Mouse (Mus musculus) kidney, adult 9 months (tissue): ENCODE data around the gene Tenm4.

Source experiments
- DNase-seq: peaks from one replicate; pipeline ENCODE4 v3.0.0; 2022

Gene Tenm4

DNA sequence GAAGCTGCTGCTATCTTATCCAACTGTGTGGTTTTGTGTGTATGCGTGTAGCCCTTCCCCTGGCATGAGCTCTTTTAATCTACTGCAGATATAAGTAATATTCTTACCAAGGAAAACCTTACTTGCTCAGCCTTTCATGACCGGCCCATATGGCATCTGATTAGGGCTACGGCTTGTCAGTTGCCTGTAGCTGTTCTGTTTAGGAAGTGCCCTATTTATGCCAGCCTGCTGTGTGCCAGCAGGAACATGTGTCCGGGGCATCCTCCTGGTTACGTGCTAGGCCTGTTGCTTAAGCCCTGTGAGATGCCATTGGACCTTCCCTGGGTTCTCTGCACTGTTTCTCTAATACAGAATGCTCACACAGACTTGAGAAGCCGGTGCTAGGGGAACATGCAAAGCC lies 655.1 kb downstream of the Tenm4 start:
- no peak for DNase-seq

DNA sequence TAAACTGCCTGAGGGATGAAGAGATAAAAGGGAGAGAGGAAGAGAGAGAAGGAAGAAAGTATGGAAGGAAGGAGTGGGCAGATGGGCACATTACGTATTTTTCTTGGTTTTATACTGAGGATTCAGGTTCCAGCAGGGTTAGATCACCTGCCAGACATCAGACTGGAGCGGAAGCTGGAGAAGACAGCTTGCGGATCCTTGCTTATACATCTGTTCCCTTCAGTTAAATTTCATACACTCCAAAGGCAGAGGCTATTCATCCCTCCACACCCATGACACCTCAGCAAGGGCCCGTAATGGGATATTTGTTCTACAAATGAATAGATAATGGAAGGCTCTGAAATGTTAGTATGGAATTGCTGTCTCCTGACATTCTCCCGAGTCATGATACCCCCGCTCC lies 655.6 kb downstream of the Tenm4 start:
- DNase-seq: no peak

DNA sequence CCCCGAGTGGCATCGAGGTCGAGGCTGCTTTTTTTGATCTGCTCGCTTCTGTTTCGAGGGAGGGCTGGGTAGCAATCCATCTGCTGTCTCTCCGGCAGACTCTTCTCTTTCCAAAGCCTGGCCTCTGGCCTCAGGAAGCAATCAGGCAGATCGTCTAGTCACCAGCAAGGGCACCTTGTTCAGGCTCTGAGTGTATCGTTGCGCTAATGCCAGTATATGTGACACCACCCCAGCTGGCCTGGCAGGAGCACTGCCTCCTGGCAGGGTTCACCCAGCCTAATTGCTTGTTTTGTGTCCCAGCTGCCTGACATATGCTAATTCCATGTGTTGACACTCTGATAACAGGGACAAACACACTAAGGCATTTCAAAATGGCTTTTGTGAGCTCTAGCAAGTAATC lies 661.5 kb downstream of the Tenm4 start:
- peak; percentile 23 for DNase-seq

DNA sequence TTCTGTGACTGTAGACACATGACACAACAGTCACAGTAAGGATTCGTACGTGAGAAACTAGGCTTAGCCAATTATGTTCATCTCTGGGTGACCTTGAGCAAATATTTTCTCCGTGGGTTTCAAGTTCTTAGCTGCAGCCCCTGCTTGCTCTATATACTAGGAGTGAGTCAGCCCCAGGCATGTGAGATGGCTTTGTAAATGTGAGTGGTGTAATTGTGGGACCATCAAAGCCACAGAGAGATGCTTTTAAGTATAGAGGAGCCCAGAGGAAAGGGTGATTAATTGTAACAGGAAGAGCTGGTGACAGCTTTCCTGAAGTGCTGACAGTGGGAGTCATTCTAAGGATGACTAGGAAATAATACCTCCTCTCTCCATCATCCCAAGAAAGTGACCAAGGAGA lies 662.0 kb downstream of the Tenm4 start:
- DNase-seq: no peak

DNA sequence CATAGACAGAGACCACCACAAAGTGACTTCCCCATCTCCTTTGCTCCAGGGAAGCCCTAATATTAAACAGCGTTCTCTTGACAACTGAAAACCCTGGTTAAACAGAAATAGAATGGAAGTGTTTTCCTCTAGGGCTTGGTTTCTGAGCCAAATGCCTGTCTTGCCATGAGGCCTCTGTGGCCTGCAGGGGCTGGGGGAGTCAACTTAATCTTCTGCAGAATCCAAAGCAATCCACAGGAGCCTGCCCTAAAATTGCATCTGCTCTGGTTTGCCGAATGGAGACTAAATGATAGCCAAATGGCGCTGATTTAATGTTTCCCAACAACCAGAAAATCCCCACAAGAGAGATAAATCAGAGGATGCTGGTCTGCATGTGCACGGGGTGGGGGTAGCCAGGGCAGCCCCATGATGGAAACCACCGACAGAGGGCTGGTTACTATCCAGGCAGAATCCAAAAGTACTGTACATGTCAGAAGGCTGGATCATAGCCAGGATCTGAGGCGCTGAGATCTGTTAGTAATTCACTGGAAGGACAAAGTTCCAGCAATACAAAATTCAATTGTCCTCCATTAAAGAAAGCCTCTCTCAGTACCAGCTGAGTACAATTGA lies 663.7 kb downstream of the Tenm4 start:
- peak; percentile 50 for DNase-seq

DNA sequence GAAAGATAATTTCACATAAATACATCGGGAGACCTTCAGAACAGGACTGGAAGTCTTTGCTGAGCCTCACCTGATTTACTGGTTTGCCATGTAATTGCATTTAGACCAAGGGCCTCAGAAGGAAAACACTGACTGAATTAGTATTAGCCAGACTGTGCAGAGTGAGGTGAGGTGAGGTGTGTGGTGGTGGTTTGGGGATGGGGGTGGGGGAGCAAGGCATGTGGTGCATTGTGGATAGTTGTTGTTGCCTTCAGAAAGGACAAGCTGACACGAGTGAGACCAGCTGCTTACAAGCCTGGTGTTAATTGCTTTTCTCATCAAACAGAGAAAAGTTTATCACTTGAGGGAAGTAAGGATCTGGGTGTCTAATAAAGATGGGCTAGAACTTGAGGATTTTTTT lies 664.3 kb downstream of the Tenm4 start:
- no peak for DNase-seq

DNA sequence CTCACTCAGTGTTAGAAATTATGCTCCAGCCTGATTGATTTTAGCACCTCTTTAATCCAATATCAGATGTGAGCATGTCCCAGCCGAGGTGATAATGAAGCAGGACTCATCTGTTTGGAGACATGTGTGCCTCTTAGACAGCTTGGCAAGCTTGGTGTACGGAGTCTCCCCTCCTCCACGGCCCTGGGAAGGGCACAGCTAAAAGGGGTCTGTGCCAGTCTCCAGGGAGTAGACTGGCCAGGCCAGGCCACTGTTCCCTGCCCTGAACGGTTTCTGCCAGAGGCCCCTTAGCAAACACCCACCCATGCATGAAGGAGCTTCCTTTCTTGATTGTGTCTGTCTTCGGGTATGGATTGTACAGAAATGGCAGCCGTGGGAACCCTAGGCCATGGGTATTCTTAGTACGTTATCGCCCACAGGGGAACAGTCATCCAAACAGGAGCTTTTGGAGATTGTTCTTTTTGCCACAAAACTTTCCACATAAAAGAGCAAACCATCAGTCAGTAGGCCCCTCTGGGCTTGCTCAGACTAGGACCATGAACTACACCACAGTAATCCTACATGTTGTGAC lies 667.3 kb downstream of the Tenm4 start:
- no peak for DNase-seq

DNA sequence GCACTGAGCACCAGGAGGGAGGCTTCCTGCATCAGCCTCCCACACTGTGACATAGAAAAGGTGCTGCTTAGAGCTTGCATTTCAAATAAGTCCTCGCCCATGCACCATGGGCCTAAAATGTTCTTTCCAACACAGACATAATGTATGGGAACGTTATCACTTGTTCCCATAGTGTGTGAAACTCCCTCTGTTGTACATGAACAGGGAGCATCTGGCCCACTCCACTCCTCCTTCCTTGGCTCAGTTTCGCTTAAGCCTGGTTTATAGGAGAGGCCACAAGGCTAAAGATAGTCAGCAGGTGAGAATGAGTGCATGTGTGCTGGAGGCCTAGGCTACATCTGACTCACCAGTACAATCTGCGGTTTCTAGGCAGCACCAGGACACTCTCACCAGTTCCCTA lies 667.9 kb downstream of the Tenm4 start:
- no peak for DNase-seq

DNA sequence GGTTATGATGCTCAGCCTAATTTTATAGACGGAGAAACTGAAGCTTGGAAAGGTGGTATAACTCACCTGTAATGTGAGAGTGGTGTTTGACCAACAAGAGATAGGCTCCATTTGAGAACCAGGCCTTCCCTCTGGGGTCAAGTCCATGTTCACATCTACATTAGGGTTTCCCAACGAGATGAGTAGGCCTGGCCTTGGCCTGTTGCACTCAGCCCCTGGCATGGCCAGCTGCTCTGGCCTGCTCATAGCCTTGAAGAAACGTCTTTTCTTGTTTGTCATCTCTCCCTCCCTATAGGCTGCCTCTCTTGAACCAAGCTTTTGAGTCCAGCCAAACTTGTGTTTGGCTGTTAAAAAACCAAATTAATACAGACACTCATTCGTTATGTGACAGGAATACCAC lies 668.5 kb downstream of the Tenm4 start:
- no peak for DNase-seq

DNA sequence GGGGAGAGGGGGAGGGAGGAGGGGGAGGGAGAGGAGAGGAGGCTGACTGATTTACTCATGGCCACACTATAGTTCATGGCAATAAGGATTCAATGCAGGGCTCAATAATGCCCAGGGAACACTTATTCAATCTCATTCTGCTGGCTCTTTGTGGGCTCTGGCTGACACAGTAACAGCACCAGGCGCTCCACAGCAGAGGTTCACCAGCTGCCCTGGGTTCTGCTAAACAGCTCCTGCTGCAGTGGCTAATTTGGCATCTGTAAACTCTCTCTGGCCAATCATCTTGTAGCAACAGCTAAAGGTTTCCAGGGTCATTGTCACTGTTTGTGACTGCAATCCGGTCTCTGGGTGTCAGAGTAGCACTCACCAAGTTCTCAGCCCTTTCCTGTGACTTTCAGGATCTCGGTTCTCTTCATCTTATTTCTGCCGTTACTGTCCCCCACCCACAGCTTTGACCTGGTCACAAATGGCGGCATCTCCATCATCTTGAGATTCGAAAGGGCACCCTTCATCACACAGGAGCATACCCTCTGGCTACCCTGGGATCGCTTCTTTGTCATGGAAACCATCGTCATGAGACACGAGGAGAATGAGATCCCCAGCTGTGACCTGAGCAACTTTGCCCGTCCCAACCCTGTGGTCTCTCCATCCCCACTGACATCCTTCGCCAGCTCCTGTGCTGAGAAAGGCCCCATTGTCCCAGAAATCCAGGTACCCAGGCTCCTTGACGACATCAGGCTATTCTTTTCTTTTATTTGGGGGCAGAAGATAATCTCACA lies 671.6 kb downstream of the Tenm4 start:
- no peak for DNase-seq

DNA sequence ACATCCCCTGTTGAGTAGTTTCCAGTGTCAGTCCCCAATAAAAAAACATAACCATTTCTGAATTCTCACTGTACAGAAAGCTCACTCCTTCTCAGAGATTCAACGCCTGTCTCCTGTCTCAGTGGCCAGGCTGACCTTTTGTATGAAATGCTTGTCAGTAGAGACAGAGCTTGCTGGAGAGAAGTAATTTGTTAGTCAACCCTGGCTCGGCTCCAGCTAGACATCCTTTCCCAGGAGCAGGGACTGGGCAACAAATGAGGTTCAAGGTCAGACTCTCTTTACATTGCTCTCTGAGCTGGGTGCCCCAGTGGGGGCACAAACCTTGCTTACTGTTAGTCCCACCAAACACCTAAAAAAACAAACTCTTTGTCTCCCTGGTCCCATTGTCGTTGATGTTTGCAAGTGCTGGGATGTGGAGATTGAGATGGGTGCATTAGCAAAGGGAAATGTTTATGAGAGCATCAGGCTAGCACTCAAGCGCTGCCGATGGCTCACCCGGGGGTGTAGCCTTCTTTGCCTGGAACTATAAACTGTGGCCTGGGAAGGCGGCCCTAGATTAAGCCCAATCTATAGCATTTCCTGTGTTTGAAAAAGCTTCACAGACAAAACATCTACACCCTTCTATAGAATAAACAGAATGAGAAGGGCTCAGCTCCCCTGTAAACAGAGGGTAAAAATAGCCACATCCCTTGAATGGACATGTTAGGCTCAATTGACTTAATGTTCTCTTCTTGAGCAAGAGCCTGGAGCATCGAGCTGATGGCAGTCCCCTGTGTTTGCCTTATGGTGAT lies 673.3 kb downstream of the Tenm4 start:
- DNase-seq: no peak

DNA sequence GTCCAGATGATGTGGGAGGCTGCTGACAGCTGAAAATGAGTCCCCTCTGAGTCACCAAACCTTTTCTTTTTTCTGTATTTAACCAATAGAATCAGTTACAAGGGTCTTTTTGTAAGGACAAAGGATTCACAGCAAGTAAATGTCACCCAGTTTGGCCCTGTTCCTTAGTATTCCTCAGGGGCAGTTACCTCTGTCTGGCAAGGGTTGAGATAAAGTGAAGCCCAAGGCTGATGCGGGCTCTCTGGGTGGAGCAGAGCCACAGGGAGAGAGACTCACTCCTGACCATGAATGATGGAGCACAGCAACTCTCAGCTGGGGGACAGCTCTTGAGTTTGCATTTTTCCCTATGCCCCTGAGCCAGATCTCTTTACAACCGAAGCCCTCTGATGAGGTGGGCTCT lies 681.7 kb downstream of the Tenm4 start:
- no peak for DNase-seq

DNA sequence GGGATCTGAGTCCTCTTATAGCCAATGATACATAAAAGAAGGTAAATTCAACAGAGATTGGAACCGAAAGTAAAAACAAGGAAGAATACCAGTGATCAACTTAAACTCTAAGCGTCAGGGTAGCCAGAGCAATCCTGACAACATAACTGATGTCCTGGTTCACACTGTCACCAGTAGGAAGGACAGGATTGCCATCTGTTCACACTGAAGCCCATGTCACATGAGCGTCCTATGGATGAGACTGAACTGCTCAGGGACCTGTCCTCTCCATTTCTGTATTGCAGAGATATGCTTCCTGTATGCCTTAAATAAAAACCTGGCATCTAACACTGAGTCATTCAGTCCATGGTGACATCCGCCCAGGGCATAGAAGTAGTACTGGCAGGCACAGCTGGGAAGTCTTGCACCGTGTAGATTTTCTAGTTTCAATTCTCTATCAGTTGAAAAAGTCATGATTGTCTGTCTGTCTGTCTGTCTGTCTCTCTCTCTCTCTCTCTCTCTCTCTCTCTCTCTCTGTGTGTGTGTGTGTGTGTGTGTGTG lies 684.9 kb downstream of the Tenm4 start:
- no peak for DNase-seq

DNA sequence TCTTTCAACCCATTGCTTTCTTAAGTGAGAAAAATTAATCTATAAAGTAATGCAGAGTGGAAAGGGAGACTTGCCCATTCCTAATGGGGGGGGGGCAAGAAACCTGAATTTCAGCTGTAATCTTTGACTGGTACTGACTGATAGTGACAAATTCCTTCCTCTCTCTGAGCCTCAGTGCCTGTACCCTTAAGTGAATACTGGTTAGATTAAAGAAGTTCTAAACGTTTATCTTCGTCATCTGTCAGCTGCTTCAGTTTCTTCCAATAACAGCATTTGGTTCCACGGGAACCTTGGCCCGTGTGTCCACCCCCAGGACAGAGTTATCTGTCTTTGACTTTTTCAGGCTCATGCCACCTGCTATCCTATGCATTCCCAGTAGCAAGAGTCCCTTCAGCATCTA lies 685.5 kb downstream of the Tenm4 start:
- DNase-seq: no peak

DNA sequence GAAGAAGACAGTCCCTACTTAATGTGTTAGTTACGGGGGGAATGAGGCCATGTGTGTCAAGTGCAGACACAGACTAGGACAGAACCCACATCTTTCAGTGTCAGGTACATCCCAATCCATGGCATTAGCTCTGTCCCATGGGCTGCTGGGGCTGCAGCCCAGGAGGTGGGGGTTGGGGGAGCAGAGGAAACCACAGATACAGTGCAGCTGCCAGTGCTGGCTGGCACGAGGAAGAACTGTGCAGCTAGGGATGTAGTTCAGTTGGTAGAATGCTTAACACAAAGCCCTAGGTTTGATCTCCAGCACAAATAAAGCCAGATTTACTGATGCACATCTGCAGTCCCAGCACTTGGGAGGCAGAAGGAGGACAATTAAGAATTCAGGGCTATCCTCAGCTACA lies 688.0 kb downstream of the Tenm4 start:
- no peak for DNase-seq

DNA sequence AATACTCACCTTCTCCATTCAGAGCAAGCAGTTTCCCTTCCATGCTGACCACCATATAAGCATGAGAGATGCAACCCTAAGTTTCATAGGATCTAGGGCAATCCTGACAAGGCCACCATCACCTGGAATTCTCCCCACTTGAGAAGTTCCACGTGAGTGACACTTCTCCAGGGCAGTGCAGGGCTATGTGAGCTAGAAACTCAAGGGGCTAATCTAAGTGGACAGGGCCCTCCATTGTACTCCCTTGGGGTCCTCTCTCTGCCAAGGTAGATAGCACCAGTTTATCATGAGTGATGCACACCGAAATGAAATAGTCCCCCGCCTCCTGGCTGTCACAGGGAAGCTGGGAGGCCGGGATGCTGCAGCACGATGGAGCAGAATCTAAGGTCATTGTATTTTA lies 688.6 kb downstream of the Tenm4 start:
- no peak for DNase-seq

DNA sequence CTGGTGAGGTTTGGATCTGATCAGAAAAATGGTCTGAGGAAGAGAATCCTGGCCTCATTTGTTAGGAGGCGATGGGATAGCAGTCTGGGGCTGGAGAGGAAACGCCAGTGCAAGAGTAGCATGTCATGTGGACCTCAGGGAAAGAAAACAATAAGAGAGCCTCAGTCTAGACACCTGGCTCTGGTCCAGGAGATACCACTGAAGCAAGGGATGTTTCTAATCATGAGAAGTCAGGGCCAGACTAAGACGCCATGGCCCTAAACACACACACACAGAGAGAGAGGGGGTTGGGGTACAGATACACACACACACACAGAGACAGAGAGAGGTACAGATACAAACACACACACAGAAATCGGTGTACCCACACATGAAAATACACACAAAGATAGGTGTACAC lies 689.6 kb downstream of the Tenm4 start:
- DNase-seq: no peak

DNA sequence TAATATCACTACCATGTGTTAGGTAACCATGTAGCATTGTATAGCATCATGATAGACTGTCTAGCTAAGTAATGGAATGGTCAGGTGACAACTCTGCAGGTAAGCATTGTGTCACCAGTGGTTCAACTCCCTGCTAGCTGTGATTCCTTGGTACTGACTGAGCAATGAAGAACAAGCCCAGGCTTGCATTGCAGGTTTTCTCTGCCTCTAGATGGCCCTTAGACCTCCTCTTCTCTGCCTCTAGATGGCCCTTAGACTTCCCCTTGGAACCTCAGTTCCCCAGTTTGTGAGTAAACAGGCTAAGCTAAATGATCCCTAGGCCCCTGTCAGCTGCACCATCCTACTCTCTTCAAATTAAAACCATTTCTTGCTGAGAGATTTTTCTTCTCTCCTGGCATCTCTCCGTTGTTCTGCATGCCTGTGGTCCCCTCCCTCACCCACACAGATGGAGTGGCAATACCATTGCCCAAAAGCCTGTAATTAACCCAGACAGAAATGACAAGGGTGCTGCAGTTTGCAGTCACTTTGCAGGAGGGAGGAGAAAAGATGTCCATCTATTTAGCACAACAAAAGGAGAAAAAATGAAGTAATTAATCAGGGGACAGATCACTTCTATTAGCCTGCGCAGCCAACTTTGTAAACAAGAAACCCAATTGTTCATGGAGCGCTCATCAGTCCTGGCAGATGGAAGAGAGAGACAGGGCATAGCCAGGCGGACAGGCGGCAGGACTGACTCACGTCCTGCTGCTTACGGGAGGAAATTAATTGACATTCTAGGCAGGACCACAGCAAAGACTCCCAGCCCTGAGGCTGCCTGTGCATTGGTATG lies 694.1 kb downstream of the Tenm4 start:
- DNase-seq: no peak

DNA sequence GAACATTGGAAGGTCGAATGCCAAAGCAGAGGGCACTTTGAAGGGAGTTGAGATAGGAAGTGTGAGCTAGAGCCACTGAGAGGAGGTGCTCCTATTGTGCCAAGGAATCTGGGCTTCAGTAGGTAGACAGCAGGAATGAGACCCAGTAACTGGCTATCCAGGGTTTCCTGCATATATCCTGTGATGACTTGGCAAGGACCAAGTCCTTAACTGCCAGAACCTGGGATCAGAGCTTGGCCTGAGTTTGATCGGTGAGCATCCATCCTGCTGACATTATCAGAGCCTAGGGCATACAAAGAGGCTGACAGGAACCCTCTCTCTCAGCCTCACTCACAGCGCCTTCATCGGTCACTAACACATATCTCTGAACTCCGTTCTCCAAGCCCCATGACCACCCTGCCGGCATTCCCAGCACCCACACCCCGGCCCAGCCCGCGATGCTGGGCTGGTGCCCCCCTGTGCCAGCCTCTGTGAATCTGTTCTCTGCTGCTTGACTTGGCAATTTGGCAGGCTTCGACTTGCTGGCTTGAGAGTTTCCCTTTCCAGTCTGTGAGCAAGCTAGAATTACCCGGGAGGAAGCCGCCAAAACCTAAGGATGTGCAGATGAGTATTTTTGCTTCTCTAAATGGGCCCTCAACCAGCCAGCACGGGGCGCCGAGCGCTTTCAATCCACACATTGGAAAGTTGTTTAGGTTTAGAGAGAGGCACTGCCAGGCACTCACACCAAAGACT lies 698.2 kb downstream of the Tenm4 start:
- DNase-seq: no peak

DNA sequence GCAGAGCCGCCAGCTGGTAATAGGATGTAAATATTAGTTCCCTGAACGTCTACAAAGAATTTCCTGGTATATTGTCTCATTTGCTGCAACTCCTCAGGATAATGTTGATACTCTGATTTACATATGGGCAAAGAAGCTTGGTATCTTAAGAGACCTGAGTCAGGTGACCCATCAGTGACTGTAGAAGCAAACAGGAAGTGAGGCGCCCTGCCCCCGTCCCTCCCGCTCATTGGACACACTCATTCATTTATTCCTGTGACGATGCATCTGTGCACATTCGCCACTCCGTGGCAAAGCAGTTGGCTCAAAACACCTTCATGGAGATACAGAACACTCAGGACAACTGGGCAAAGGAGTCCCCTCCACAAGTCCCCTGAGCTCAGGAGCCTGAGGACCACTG lies 699.4 kb downstream of the Tenm4 start:
- DNase-seq: no peak

DNA sequence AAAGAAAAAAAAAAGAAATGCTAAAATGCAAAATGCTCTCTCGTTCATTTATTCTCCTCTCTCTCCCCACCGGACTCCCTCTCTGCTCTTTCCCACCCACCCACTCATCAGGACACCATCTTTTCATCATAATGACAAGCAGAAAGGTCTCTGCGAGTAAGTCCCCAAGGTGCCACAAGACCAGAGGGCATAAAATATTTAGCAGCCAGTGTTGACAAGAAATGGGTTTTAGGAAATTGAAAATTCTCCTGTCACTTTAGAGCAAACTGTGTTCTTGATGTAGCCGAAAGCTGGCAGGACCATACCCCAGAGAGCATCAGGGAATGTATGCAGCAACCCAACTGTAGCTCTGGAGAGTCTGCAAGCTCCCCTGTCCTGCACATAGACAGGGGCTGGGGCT lies 700.0 kb downstream of the Tenm4 start:
- no peak for DNase-seq
